Mouse (Mus musculus): ENCODE data around the gene Mras. TPM values are rescaled to one million over a fixed set of nuclear protein-coding genes. Genes with fewer than 3 reads are reported as not detected.
A peak's percentile ranks its signal among the peaks of the same experiment; 100 is the strongest.

Mras gene
- polyA plus RNA-seq, 1 experiment from 2014 or later: 5.2 TPM

DNA sequence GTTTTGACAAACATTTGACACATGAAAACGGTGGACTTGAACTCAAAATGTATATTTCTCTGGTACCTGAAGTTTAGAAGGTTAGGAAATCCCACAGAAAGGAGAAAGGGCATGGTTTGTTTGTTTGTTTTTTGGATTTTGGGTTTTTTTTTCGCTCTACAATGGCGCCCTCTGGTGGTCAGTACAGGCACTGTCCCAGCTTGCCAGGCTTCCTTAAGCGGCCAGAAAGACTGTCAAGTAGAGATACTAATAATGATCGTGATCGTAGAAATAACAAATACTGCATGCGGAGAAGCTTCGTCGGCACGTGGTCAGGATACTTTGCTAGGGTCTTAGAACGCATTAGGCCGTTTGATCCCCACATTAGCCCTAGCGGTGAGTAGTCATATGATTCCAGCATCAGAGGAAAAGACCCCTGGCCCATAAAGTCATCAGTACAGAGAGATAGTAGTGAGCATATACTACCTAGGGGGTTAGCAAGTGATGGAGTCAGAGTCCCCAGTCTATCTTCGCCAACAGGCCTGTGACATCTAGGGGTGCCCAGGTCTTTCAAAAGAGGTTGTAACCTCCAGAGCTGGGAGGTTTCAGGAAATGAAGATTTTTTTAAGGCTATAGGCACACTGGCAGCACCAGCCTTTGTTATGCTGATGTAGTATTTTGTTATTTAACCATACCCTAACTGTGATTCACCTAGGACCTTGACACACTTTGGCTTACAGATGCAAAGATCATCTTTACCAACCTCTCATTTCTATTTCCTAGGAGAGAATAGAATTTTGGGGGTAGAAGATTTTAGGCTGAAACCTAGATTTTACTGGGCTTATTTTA is 60.4 kb downstream of the Mras start:
- Histone ChIP-seq H3K27me3 (replicated peaks) (peaks cover 16% of the 10 kb centered on the region), H3K9me3 (replicated peaks) (no peaks in the 10 kb centered on the region), H3K4me2 (no peak overlapping the region), H3K9ac (no peak overlapping the region), H3K36me3 (no peaks in the 10 kb centered on the region), H3K4me3 (no peak overlapping the region), H3K27ac (no peak overlapping the region), H3K4me1 (no peaks in the 10 kb centered on the region)
- no peak for ATAC-seq
- 6% methylated on average over 14 of the region's 14 CpGs for WGBS (ENCODE audit: insufficient replicate concordance)

DNA sequence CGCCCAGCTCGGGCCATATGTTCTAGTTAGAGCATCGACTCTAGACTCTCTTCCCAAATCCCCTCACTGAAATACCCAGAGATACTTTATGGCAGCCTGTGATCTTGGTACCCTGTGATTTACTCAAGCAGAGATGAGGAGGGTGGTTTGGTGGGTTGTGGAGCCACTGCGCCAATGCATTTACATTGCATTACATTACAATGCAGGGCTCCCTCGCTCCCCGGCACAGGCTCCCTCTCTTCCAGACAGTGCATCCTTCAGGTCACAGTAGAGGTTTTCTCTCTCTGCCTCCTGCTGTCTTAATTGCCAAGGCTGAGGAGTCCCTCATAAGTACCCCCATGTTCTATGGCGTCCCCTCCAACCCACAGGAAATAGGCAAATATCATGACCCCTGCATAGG is 68.8 kb downstream of the Mras start:
- H3K4me2 ChIP-seq: no peak overlapping the region
- no peak overlapping the region for H3K27ac ChIP-seq
- H3K4me3 ChIP-seq: no peak overlapping the region
- H3K9me3 ChIP-seq (replicated peaks): no peaks in the 10 kb centered on the region
- no peaks in the 10 kb centered on the region for H3K4me1 ChIP-seq
- ATAC-seq: no peak
- no peaks in the 10 kb centered on the region for H3K36me3 ChIP-seq
- H3K9ac ChIP-seq: no peak overlapping the region
- WGBS (ENCODE audit: insufficient replicate concordance): 61% methylated on average over 7 of the region's 7 CpGs
- H3K27me3 ChIP-seq (replicated peaks): peaks cover 7% of the 10 kb centered on the region; the same call in 1 of the 2 replicates

GRCm38 (mm10) chr9:99365906-99366305 is 71.3 kb downstream of the Mras start:
- no peak overlapping the region for H3K4me3 ChIP-seq
- H3K9ac ChIP-seq: no peak overlapping the region
- ATAC-seq: no peak
- H3K4me1 ChIP-seq: no peaks in the 10 kb centered on the region
- H3K27me3 ChIP-seq (replicated peaks): peaks cover 23% of the 10 kb centered on the region; the same call in 1 of the 2 replicates
- WGBS (ENCODE audit: insufficient replicate concordance): 55% methylated on average over 3 of the region's 3 CpGs
- H3K36me3 ChIP-seq: no peaks in the 10 kb centered on the region
- H3K27ac ChIP-seq: no peak overlapping the region
- no peaks in the 10 kb centered on the region for H3K9me3 ChIP-seq (replicated peaks)
- no peak overlapping the region for H3K4me2 ChIP-seq

DNA sequence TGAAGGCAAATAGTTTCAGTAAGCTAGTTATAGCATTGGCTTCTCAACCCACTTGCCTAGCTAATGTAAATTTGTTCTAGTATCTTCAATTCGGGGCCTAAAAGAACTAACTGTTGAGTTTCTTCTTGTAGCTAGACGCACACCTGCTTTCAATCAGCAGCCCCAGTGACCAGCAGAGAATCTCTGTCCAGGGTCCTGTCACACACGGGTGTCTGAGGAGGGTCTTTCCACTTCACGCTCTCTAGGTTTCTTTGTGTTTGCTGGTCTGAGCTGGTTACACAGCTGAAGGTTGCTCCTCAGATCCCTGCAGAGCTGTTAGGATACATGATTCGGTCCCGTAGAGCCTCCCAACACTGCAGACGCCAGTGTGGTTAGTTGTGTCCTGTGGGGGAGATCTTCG is 74.1 kb downstream of the Mras start:
- no peak overlapping the region for H3K27ac ChIP-seq
- WGBS (ENCODE audit: insufficient replicate concordance): 52% methylated on average over 8 of the region's 8 CpGs
- peaks cover 47% of the 10 kb centered on the region for H3K27me3 ChIP-seq (replicated peaks)
- H3K4me1 ChIP-seq: peaks cover 4% of the 10 kb centered on the region; the same call in 1 of the 2 replicates
- H3K9ac ChIP-seq: no peak overlapping the region
- no peak overlapping the region for H3K4me2 ChIP-seq
- no peaks in the 10 kb centered on the region for H3K9me3 ChIP-seq (replicated peaks)
- no peaks in the 10 kb centered on the region for H3K36me3 ChIP-seq
- no peak for ATAC-seq
- H3K4me3 ChIP-seq: no peak overlapping the region

GRCm38 (mm10) chr9:99361946-99362345 is 75.2 kb downstream of the Mras start:
- no peak overlapping the region for H3K4me3 ChIP-seq
- no peak for ATAC-seq
- no peaks in the 10 kb centered on the region for H3K36me3 ChIP-seq
- peaks cover 4% of the 10 kb centered on the region; the same call in 1 of the 2 replicates for H3K4me1 ChIP-seq
- H3K4me2 ChIP-seq: no peak overlapping the region
- H3K9me3 ChIP-seq (replicated peaks): no peaks in the 10 kb centered on the region
- no peak overlapping the region for H3K9ac ChIP-seq
- H3K27me3 ChIP-seq (replicated peaks): peaks cover 58% of the 10 kb centered on the region
- WGBS (ENCODE audit: insufficient replicate concordance): 80% methylated on average over 9 of the region's 9 CpGs
- no peak overlapping the region for H3K27ac ChIP-seq

DNA sequence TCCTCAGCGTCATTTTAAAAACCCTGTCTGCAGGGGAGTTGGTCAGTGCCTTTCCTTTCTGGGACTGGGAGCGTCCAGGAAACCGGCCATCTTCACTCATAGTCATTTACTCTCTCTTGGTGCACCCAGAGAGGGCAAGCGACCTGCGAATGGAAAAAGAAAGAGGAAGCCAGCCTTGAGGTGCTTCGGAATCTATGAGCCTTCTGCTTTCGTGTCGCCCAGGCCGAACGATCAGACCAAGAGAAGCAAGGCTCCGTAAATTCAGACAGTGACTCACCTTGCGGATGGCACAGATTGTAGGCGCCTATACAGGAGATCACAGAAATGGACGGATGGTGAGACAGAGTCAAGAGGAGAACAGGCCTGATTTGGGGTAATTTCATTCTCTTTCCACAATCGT is 78.2 kb downstream of the Mras start:
- H3K27ac ChIP-seq: no peak overlapping the region
- H3K4me1 ChIP-seq: peaks cover 4% of the 10 kb centered on the region; the same call in 1 of the 2 replicates
- H3K4me2 ChIP-seq: no peak overlapping the region
- H3K4me3 ChIP-seq: no peak overlapping the region
- WGBS (ENCODE audit: insufficient replicate concordance): 70% methylated on average over 15 of the region's 15 CpGs
- no peaks in the 10 kb centered on the region for H3K36me3 ChIP-seq
- H3K27me3 ChIP-seq (replicated peaks): peaks cover 84% of the 10 kb centered on the region
- ATAC-seq: no peak
- no peak overlapping the region for H3K9ac ChIP-seq
- no peaks in the 10 kb centered on the region for H3K9me3 ChIP-seq (replicated peaks)

DNA sequence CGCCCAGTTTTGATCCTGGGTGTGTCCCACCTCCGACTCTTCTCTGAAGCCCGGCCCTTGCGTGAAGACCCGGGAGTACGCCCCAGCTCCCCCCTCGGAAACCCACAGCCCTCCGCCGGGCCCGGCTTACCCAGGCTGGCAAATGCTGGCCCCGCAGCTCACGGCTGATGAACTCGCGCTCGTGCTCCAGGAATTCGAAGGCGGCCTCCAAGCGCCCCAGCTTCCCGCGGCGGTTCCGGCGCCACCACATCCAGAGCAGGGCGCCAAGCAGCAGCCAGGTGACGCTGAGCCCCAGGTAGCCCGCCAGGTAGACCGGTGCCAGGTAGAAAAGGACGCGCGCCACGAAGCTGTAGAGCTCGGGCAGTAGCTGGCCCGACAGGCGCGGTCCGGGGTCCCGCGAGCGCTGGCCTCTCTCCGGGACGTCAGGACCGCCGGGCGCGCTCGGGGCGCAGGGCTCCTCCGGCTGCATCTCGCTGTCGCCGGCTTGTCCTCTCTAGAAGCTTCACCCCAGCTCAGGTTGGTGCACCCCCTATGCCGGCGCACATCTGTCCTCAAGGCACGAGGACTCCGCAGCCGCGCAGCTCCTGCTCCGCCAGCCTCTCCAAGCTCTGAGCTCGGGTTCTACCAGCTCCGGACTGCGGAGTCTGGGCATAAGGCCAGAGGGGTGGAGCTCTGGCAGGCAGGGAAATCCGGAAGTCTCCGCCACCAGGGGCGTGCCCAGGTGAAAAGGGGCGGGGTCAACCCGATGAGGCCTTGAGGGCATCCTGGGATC is 79.1 kb downstream of the Mras start, which contains the start of gene Esyt3:
Esyt3 (minus strand) TSS at position 637 of the 772 bp plus-strand sequence.
- peak within 1 kb of the TSS; percentile 41 for H3K4me3 ChIP-seq
- peak within 1 kb of the TSS; percentile 66 for H3K4me2 ChIP-seq
- H3K27ac ChIP-seq: no peak within 1 kb of the TSS
- H3K4me1 ChIP-seq: peaks cover 4% of the 10 kb centered on the region; the same call in 1 of the 2 replicates
- H3K27me3 ChIP-seq (replicated peaks): peaks cover 92% of the 10 kb centered on the region
- WGBS (ENCODE audit: insufficient replicate concordance): 2% methylated on average over 66 of the region's 66 CpGs
- ATAC-seq: peak; percentile 42
- H3K36me3 ChIP-seq: no peaks in the 10 kb centered on the region
- H3K9ac ChIP-seq: no peak within 1 kb of the TSS
- no peaks in the 10 kb centered on the region for H3K9me3 ChIP-seq (replicated peaks)

DNA sequence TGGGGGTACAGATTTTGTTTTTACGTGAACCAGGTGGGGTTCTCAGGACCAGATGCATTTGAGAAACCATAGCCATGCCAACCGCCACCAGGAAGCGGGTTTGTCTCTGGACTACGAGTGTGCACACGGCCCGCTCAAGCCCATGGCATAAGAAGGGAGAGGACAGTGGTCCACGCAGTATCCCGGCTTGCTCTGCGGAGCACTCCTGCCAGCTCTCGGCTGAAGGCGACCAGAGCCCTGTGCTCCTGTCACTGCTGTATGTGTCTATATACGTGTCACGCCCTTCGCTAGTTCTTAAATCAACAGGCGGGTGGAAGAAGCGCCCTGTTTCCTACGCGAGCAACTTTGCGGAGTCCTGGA is 79.6 kb downstream of the Mras start:
- peak overlapping the region; percentile 41 for H3K4me3 ChIP-seq
- peaks cover 4% of the 10 kb centered on the region; the same call in 1 of the 2 replicates for H3K4me1 ChIP-seq
- H3K4me2 ChIP-seq: peak overlapping the region; percentile 66
- ATAC-seq: no peak
- no peak overlapping the region for H3K9ac ChIP-seq
- H3K27ac ChIP-seq: no peak overlapping the region
- no peaks in the 10 kb centered on the region for H3K9me3 ChIP-seq (replicated peaks)
- no peaks in the 10 kb centered on the region for H3K36me3 ChIP-seq
- WGBS (ENCODE audit: insufficient replicate concordance): 7% methylated on average over 19 of the region's 19 CpGs
- peaks cover 92% of the 10 kb centered on the region for H3K27me3 ChIP-seq (replicated peaks)

GRCm38 (mm10) chr9:99355971-99356370 is 81.2 kb downstream of the Mras start:
- no peak overlapping the region for H3K4me2 ChIP-seq
- H3K27ac ChIP-seq: no peak overlapping the region
- peaks cover 4% of the 10 kb centered on the region; the same call in 1 of the 2 replicates for H3K4me1 ChIP-seq
- H3K27me3 ChIP-seq (replicated peaks): peaks cover 80% of the 10 kb centered on the region
- 35% methylated on average over 5 of the region's 5 CpGs for WGBS (ENCODE audit: insufficient replicate concordance)
- H3K4me3 ChIP-seq: no peak overlapping the region
- no peaks in the 10 kb centered on the region for H3K9me3 ChIP-seq (replicated peaks)
- H3K36me3 ChIP-seq: no peaks in the 10 kb centered on the region
- no peak overlapping the region for H3K9ac ChIP-seq
- ATAC-seq: no peak

- no peak for ATAC-seq
- H3K27ac ChIP-seq: no peak overlapping the region
- no peak overlapping the region for H3K4me2 ChIP-seq
- no peak overlapping the region for H3K9ac ChIP-seq
- no peak overlapping the region for H3K4me3 ChIP-seq
- 64% methylated on average over 5 of the region's 5 CpGs for WGBS (ENCODE audit: insufficient replicate concordance)
- peaks cover 4% of the 10 kb centered on the region; the same call in 1 of the 2 replicates for H3K4me1 ChIP-seq
- no peaks in the 10 kb centered on the region for H3K36me3 ChIP-seq
- no peaks in the 10 kb centered on the region for H3K9me3 ChIP-seq (replicated peaks)
- H3K27me3 ChIP-seq (replicated peaks): peaks cover 69% of the 10 kb centered on the region
Measured at GRCm38 (mm10) chr9:99354796-99355195, 82.4 kb downstream of the Mras start.

DNA sequence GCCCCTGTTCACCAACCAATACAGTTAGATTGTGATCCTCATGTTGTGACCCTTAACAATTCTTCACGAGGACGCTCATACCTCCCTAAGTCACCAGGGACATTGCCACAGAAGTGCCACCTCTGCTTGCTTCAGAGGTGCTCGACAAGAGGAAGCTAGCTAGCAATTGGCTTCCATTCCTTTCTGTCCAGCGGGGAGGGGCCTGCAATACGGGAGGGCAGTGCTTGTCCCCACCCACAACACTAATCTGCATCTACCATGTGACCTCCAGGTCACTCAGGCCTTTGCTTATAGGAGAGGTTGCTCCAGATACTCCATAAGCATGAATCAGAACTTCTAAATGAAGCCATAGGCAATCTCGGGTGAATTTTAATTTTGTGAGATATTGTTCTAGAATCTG is 83.8 kb downstream of the Mras start:
- ATAC-seq: no peak
- 42% methylated on average over 6 of the region's 6 CpGs for WGBS (ENCODE audit: insufficient replicate concordance)

DNA sequence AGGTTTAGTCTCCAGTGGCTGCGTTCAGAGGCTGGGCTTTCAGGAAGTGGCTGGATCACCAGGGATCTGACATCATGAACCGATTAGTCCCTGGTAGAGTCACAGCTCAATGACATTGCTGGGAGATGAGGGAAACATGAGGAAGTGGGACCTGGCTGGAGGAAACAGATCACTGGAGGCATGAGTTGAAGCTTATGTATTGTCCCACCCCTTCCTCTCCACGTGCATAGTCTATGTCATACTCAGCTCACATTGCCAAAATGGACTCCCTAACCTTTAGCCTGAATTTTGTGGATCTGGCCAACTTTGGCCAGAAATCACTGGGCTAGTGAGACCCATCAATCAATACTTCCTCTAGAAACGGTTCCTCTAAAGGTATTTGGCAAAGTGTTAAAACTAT is 84.2 kb downstream of the Mras start:
- Histone ChIP-seq H3K27me3 (replicated peaks) (peaks cover 50% of the 10 kb centered on the region), H3K27ac (no peak overlapping the region), H3K4me3 (no peak overlapping the region), H3K9me3 (replicated peaks) (no peaks in the 10 kb centered on the region), H3K4me2 (no peak overlapping the region), H3K36me3 (no peaks in the 10 kb centered on the region), H3K9ac (no peak overlapping the region), H3K4me1 (no peaks in the 10 kb centered on the region)
- ATAC-seq: no peak
- WGBS (ENCODE audit: insufficient replicate concordance): 27% methylated on average over 4 of the region's 4 CpGs

More for the DNA sequence above, 83.8 kb downstream of the Mras start:
- Histone ChIP-seq H3K27ac (no peak overlapping the region), H3K9me3 (replicated peaks) (no peaks in the 10 kb centered on the region), H3K4me3 (no peak overlapping the region), H3K4me1 (peaks cover 2% of the 10 kb centered on the region; the same call in 1 of the 2 replicates), H3K9ac (no peak overlapping the region), H3K27me3 (replicated peaks) (peaks cover 54% of the 10 kb centered on the region), H3K4me2 (no peak overlapping the region), H3K36me3 (no peaks in the 10 kb centered on the region)

Measured in liver, embryonic 12.5 days (tissue).